Mouse (Mus musculus) lung, embryonic 16.5 days (tissue): ENCODE results near the gene Ccr3. TPM values are rescaled to one million over a fixed set of nuclear protein-coding genes. Genes with fewer than 3 reads are reported as not detected.

ENCODE experiments used
- ATAC-seq: fragments of 200-750 bp; cut with Nextera tagmentation; 2 replicates; pipeline ENCODE4 v1.8.0; 2017; ENCODE audit warnings: low read depth, mild to moderate bottlenecking, moderate library complexity
- H3K27ac ChIP-seq: fragments of 300-500 bp; sonication (generic); 2 replicates; pipeline ENCODE4 v1.5.1; 2014; ENCODE audit warnings: mild to moderate bottlenecking, control low read depth, low read length
- H3K27me3 ChIP-seq: fragments of 300-500 bp; sonication (generic); 2 replicates; pipeline ENCODE4 v1.6.1; 2014; ENCODE audit warnings: low read depth, low read length, mixed read lengths; ENCODE audit not compliant: control insufficient read depth, insufficient read depth
- H3K36me3 ChIP-seq: fragments of 300-500 bp; sonication (generic); 2 replicates; pipeline ENCODE4 v1.6.1; 2014; ENCODE audit warnings: low read length; ENCODE audit not compliant: control insufficient read depth, insufficient read depth
- H3K4me1 ChIP-seq: fragments of 300-500 bp; sonication (generic); replicated peaks from 2 replicates; pipeline ENCODE4 v1.6.1; 2014; ENCODE audit warnings: low read length, mixed read lengths; ENCODE audit not compliant: control insufficient read depth, insufficient read depth
- H3K4me2 ChIP-seq: fragments of 300-500 bp; sonication (generic); 2 replicates; pipeline ENCODE4 v1.6.1; 2014; ENCODE audit warnings: low read depth, low read length, control low read depth
- H3K4me3 ChIP-seq: fragments of 300-500 bp; sonication (generic); 2 replicates; pipeline ENCODE4 v1.5.1; 2014; ENCODE audit warnings: mild to moderate bottlenecking, low read length, control low read depth
- H3K9ac ChIP-seq: fragments of 300-500 bp; sonication (generic); 2 replicates; pipeline ENCODE4 v1.6.1; 2014; ENCODE audit warnings: low read length, control low read depth
- H3K9me3 ChIP-seq: fragments of 300-500 bp; sonication (generic); 2 replicates; pipeline ENCODE4 v1.6.1; 2016; ENCODE audit warnings: low read length; ENCODE audit not compliant: control insufficient read depth
- WGBS: fragments of 180-500 bp; shearing (Covaris S2); extraction: QIAGEN DNeasy Blood & Tissue Kit; methylation state at CpG from one replicate; pipeline ENCODE4 v1.1.7; 2014; 5-methylcytosine and 5-hydroxymethylcytosine counted together
- polyA plus RNA-seq: library from polyadenylated mRNA; unstranded; fragments of >200 nt; fragmentation: Nextera tagmentation; extraction: Ambion mirVana; gene quantifications from 2 replicates; pipeline ENCODE4 v1.2.1, GENCODE M21; 2015

The Ccr3 gene
- polyA plus RNA-seq, 1 experiment from 2014 or later = 0.08 TPM

GRCm38 (mm10) chr9:123989671-123990070 is 32.1 kb upstream of the Ccr3 start:
- no peak overlapping the region for H3K9ac ChIP-seq
- ATAC-seq = no peak
- no peak overlapping the region for H3K4me2 ChIP-seq
- H3K4me3 ChIP-seq = no peak overlapping the region
- H3K36me3 ChIP-seq = no peaks in the 10 kb centered on the region
- WGBS = 78% methylated on average over 3 of the region's 3 CpGs
- no peaks in the 10 kb centered on the region for H3K27me3 ChIP-seq
- no peak overlapping the region for H3K27ac ChIP-seq
- no peaks in the 10 kb centered on the region for H3K4me1 ChIP-seq
- H3K9me3 ChIP-seq = no peaks in the 10 kb centered on the region

GRCm38 (mm10) chr9:123991312-123991906 is 30.4 kb upstream of the Ccr3 start:
- H3K4me2 ChIP-seq = no peak overlapping the region
- H3K9ac ChIP-seq = no peak overlapping the region
- ATAC-seq = no peak
- H3K27ac ChIP-seq = no peak overlapping the region
- 35% methylated on average over 1 of the region's 1 CpGs for WGBS
- no peaks in the 10 kb centered on the region for H3K36me3 ChIP-seq
- H3K4me3 ChIP-seq = no peak overlapping the region
- H3K27me3 ChIP-seq = no peaks in the 10 kb centered on the region
- H3K4me1 ChIP-seq = no peaks in the 10 kb centered on the region
- H3K9me3 ChIP-seq = no peaks in the 10 kb centered on the region

- Histone ChIP-seq H3K27me3 (no peaks in the 10 kb centered on the region), H3K36me3 (no peaks in the 10 kb centered on the region), H3K9ac (no peak overlapping the region), H3K4me2 (no peak overlapping the region), H3K9me3 (no peaks in the 10 kb centered on the region), H3K4me1 (no peaks in the 10 kb centered on the region), H3K4me3 (no peak overlapping the region), H3K27ac (no peak overlapping the region)
- 47% methylated on average over 3 of the region's 3 CpGs for WGBS
- no peak for ATAC-seq
Observed at GRCm38 (mm10) chr9:123997719-123998118, 24.1 kb upstream of the Ccr3 start.

DNA sequence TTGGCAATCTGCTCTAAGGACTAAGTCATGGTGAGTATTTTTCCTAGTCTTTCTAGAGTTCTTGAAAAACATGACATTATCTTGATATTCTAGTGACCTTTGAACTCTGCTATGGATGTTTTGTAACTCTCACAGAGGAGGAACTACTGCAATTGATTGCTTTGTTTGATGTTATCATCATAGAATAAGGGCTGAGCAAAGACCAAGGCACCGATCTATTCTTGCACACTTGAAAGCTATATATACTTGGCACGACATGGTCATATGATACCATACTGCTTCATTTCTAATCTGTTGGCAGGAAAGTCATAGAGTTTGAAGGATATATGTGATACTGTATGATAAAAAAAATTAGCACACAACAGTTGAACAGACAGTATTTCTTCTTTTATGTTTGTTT is 22.0 kb upstream of the Ccr3 start:
- Histone ChIP-seq H3K9ac (no peak overlapping the region), H3K4me2 (no peak overlapping the region), H3K9me3 (no peaks in the 10 kb centered on the region), H3K4me1 (no peaks in the 10 kb centered on the region), H3K36me3 (no peaks in the 10 kb centered on the region), H3K4me3 (no peak overlapping the region), H3K27me3 (no peaks in the 10 kb centered on the region), H3K27ac (no peak overlapping the region)
- ATAC-seq = no peak
- 60% methylated on average over 2 of the region's 2 CpGs for WGBS

- Histone ChIP-seq H3K4me2 (no peak overlapping the region), H3K9ac (no peak overlapping the region), H3K36me3 (no peaks in the 10 kb centered on the region), H3K9me3 (no peaks in the 10 kb centered on the region), H3K4me1 (no peaks in the 10 kb centered on the region), H3K27me3 (no peaks in the 10 kb centered on the region), H3K27ac (no peak overlapping the region), H3K4me3 (no peak overlapping the region)
- WGBS = 63% methylated on average over 2 of the region's 2 CpGs
- no peak for ATAC-seq
Observed at GRCm38 (mm10) chr9:124012691-124013090, 9.1 kb upstream of the Ccr3 start.

- Histone ChIP-seq H3K9me3 (no peaks in the 10 kb centered on the region), H3K27ac (no peak overlapping the region), H3K27me3 (no peaks in the 10 kb centered on the region), H3K9ac (no peak overlapping the region), H3K4me1 (no peaks in the 10 kb centered on the region), H3K36me3 (no peaks in the 10 kb centered on the region), H3K4me2 (no peak overlapping the region), H3K4me3 (no peak overlapping the region)
- WGBS = 67% methylated on average over 3 of the region's 3 CpGs
- no peak for ATAC-seq
Observed at GRCm38 (mm10) chr9:124013270-124013669, 8.5 kb upstream of the Ccr3 start.

DNA sequence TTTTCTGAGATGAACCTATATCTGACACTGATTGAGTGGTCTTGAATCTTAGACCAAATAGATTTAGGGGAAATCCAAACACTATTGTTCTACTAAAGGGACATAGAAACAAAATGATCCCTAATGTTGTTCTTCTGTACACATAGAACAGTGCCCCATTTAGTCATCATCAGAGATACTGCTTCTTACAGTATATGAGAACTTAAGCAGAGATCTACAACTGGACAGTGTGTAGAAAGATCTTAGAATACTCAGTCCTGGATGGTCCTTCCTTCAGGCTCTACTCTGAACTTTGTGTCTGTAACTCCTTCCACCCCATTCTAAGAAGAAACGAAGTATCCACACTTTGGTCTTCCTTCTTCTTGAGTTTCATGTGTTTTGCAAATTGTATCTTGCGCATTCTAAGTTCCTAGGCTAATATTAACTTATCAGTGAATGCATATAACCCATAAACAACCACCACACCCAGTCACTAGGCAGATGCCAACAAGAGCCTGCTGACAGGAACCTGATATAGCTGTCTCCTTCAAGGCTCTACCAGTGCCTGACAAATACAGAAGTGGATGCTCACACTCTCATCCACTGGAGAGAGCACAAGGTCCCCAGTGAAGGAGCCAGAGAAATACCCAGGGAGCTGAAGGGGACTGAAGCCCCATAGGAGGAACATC is 6.7 kb upstream of the Ccr3 start:
- no peak overlapping the region for H3K27ac ChIP-seq
- ATAC-seq = no peak
- no peak overlapping the region for H3K9ac ChIP-seq

DNA sequence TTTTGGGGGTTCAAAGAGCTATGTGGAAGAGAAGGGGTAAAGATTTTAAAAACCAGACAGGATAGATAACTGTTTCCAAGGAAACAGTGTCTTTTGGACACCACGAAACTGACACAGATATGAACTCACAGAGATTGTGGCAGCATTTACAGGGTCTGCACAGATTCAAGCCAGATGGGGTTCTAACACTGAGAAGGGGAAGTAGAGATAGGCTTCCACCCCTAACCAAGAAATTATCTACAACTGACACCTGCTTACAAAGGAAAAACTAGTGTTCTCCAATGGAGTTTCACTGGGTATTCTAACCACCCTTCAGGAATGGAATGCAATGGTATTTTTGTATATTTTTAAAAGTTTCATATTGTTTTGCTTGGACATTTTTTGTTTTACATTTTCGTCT is 5.7 kb upstream of the Ccr3 start:
- Histone ChIP-seq H3K27ac (no peak overlapping the region), H3K9me3 (no peaks in the 10 kb centered on the region), H3K36me3 (no peaks in the 10 kb centered on the region), H3K4me2 (no peak overlapping the region), H3K4me1 (no peaks in the 10 kb centered on the region), H3K9ac (no peak overlapping the region), H3K4me3 (no peak overlapping the region), H3K27me3 (no peaks in the 10 kb centered on the region)
- WGBS = 51% methylated on average over 2 of the region's 2 CpGs
- no peak for ATAC-seq

More for the DNA sequence above, 6.7 kb upstream of the Ccr3 start:
- no peaks in the 10 kb centered on the region for H3K27me3 ChIP-seq
- H3K9me3 ChIP-seq = no peaks in the 10 kb centered on the region
- WGBS = 80% methylated on average over 2 of the region's 2 CpGs
- no peaks in the 10 kb centered on the region for H3K36me3 ChIP-seq
- no peaks in the 10 kb centered on the region for H3K4me1 ChIP-seq
- H3K4me2 ChIP-seq = no peak overlapping the region
- H3K4me3 ChIP-seq = no peak overlapping the region

DNA sequence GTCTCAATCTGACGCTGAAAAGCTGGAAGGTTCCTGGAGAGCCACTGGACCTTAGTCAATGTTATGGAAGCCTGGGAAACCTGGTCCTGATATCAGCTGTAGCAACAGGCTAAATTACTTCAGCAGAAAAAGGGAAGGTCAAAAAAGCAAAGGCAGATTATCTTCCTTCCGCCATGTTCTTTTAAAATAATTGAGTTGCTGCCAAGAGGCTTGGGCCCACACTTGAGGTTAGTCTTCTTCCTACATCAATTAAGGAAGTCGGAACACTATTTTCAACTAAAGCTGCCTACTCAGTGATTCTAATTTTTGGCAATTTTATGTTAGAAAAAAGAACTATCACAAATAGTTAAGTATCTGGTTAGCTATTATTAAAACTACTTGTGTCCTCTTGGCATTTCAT is 1.9 kb upstream of the Ccr3 start:
- no peak for ATAC-seq
- Histone ChIP-seq H3K27me3 (no peaks in the 10 kb centered on the region), H3K27ac (no peak overlapping the region), H3K9me3 (no peaks in the 10 kb centered on the region), H3K4me1 (no peaks in the 10 kb centered on the region), H3K36me3 (no peaks in the 10 kb centered on the region), H3K4me3 (no peak overlapping the region), H3K4me2 (no peak overlapping the region), H3K9ac (no peak overlapping the region)
- WGBS = 82% methylated on average over 3 of the region's 3 CpGs
